Mouse (Mus musculus) erythroid progenitor cell, adult 5-6 weeks (primary cell): ENCODE results near the gene Rhobtb1. TPM values are rescaled to one million over a fixed set of nuclear protein-coding genes. Genes with fewer than 3 reads are reported as not detected.
A peak's percentile ranks its signal among the peaks of the same experiment; 100 is the strongest.

Source experiments
- ATAC-seq: replicated peaks from 2 replicates; pipeline ENCODE4 v1.8.0; 2016; ENCODE audit warnings: moderate number of reproducible peaks, mild to moderate bottlenecking, moderate TSS enrichment, inconsistent platforms; ENCODE audit not compliant: poor library complexity, low FRiP score, severe bottlenecking
- total RNA-seq, 2 experiments: library from RNA; stranded (forward) in 1 of 2; stranded (reverse) in 1 of 2; fragments of 150-400 nt in 1 of 2; fragments of 186-747, 209-891 nt in 1 of 2; gene quantifications; 2 replicates each; pipeline versions ENCODE4 v1.2.3 to v1.2.4; 2015 to 2017; ENCODE audit warnings: low replicate concordance in 2 of 2

Gene Rhobtb1
- total RNA-seq, 2 experiments from 2014 or later = not detected

DNA sequence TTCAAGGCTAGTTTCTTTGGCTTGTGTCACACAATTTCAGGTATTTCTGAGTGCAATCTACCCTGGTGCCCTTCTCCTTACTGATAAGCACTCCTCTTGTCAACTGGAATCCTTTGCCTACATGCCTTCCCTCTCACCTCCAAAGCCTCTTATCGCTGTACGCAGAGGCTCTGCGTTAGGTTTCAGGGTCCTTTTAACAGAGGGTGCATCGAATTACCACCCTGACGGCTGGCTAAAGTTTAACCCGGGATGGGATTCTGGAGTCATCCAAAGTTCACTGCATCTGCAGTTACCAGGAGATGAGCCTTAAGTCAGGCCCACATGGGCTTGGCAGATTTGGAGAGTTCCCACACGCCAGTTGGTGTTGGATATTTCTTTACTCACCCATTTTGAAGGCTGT, 154.4 kb downstream of the Rhobtb1 start:
- ATAC-seq = no peak

DNA sequence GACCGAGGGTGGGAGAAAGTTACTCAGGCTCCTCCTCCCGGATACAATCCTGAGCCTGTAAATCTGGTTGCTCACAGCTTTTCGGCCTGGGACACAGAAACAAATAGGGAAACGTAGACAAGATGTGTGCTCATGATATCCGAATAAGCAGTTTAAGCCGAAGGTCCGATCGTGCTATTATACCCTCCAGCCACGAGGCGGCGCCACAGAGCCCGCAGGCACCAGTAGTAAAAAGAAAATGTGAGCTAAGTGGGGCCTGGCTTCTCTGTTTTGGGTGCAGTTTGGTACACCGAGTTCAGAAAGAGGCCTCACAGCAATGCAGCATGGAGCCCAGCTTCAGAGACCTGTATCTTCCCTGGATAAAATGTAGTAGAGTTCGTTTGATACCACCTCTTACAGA, 155.0 kb downstream of the Rhobtb1 start:
- ATAC-seq = no peak

DNA sequence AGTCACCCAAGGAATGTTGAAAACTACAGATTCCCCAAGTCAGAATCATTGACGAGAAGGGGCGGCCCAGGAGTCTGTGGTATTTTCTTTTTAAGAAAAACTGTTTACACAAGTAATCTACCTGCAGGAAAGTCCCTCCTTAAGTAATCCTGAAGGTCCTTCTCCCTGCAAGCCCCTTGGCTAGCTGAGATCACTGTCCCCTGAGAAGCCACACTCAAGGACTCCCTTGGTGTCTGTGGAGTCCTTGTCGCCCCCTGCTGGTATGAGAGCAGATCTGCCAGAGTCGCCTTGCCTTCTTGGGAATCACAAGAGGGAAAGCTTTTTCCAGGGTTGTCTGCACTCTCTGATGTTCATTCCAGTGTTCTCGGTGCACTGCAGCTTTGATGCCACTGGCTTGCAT, 155.8 kb downstream of the Rhobtb1 start:
- 0 out of 2 replicates have a peak, but pooled peaks have one; percentile 42 for ATAC-seq

DNA sequence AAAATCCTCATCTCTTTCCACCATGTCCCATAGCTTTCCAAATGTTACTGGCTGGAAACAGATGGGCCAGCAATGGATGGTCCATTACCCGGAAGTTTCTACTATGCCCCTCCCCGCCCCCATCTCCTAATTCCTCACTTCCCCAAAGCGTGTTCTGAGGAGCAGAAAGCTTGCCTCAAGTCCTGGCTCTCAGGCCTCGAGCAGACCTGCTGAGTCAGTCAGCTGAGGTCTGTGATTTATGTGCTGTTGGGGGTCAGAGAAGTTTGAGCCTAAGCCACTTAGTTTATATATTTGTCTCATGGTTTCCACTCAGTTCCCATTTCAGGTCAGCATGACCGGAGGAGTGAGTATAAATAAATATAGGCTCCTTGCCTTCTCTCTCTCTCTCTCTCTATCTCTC, 157.9 kb downstream of the Rhobtb1 start:
- ATAC-seq = no peak

DNA sequence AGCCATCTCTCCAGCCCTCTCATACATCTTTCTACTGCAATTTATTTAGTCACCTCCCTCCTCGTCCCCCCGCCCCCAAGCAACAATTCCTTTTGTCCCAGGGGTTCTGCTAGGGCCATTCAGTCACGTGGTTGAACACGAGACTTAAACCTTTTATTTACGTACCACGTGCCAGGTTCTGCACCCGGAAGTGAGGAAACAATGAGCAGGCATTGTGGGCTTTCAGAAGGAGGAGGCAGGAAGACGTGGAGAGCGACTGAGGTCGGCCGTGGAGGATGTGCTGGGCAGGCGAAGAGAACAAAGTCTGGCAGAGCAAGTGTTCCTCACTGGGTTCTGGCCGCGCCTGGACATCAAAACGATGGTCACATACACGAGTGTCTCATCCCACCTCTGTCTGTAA, 160.6 kb downstream of the Rhobtb1 start:
- ATAC-seq = no peak

DNA sequence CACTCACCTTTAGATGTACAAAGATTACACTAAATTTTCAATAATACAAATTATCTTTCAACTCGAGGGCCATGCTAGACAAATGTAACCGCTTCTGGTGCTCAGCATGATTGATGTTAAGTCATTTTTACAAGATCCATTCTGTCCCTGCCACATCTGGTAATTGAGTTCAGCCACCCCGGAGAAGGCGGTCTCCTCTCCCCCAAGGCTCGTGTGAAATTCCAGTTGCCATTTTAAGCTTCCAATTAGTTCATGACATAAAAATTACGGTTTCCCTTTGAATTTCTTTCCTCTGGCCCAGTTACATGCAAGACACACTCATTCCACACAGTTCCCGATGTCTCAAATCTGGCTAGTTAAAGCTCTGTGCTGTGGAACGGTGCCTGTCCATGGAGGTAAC, 162.7 kb downstream of the Rhobtb1 start:
- no peak for ATAC-seq

DNA sequence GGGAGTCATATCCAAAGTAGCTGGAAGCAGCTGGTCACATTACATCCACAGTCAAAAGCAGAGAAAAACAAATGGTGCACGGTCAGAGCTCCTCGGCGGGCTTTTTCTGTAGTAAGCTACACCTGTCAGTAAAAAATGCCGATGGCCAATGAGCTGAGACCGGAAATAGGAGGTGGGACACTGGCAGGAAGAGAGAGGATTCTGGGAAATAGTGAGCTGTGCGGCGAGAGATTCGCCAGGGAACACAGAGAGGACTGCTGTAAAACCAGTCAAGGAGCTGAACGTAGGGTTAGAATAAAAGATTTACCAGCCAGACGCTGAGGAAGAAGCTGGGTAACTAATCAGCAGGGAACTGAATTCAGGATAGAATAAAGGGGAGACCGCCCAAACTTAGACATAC, 167.3 kb downstream of the Rhobtb1 start:
- no peak for ATAC-seq

DNA sequence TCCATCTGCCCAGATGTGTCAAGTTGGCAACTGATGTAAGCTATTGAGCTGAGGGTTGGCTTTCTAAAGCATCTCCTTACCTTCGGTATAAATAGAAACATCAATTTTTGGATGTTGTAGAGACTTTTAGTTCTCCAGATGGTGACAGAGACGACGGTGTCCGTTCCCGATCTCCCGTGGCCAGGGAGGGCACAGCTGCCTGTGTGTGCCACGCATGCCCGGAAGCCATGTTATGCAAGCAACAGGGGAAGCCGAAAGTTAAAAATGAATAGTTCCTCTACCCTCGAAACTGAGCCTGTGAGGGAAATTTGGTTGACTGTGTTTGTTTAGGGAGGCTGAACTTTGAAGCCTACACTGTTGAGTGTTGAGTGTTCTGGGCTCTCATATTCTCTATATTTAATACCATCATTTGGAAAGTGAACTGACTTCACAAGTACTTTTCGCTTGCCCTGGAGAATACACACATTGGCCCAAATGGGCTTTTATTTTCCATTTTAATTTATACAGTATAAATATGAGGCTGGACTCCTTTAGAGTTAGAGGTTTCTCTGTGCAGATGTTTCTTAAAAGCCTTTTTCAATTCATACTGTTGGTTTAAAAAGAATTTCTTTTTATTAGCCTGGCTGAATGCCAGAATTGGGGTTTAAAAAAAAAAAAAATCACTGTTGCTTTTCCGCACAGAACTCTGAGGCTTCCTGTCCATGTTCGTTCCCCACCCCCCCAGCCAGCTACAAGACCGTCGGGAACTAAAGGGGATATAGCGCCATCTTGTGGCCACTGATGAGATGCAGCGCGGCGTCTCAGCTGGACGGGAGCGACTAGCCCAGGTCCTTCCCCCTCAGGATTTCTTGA, 169.7 kb downstream of the Rhobtb1 start:
- peak; percentile 57; the same call in 1 of the 2 replicates for ATAC-seq

DNA sequence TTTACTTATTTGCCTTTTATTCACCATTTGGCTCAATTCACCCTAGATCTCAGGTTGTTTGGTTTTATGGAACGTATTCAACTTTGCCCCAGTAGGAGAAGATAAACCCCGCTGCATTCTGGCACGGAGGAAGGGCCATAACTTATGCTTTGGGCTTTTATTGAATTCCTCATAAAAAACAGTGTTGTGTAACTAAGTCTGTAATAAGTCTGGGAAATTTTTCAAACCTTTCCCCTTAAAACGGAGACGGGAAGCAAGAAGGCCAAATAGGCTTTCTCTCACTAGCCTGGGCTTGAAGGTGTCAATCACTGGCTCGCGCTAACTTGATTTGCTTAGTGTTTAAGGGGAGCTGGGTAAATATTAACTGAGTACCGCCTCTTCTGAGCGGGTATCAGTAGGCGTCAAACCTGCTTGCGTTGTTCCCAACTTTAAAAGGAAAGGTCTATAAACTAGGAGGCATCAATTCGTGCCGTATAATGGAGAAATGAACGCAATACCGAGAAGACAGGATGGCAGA, 170.3 kb downstream of the Rhobtb1 start:
- no peak for ATAC-seq

DNA sequence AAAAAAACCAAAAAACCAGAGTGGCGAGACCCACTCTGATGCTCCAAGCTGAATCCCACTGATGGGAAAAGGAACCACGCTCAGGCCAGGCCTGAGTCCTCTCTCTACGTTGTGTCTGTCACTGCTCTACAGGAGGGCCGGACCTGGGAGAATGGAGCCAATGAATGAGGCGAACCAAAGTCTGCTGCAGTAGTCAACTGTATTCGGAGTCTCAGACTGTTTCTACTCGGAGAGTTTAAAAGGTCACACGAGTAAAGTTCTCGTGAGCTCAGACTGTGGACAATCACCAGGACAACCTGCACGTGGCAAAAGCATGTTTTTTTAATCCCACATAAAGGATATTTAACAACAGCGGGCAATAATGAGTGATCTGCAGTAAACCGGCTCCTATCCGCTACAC, 172.8 kb downstream of the Rhobtb1 start:
- ATAC-seq = no peak

DNA sequence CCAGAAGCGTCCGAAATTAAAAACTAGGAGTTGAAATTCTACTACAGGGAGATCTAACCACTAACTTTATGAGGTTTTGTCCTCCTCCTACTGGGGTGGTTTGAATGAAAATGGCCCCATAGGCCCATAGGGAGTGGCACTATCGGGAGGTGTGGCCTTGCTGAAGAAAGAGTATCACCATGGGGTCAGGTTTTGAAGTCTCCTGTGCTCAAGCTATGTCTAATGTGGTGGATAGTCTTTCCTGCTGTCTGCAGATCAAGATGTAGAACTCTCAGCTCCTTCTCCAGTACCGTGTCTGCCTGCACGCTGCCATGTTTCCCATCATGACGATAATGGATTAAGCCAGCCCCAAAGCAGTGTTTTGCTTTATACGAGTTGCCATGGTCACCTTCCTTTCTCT, 173.6 kb downstream of the Rhobtb1 start:
- ATAC-seq = no peak

DNA sequence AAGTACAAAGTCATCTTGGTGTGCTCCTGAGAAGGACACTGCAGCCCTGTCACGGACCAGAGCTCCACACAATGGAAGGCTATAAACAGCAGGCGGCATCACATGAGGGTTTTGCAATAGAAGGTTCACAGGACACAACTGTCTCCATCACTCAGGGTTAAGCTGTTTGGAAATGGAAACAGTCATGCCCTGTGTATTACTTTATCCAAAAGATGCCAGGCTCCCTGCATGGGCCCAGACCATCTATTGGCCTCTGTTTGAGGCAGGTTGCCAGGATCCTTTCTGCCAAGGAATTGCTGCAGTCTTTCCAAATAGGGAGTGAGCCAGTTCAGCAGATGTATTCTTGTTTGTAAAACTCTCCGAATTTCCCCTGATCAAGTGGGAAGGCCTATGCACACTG, 175.2 kb downstream of the Rhobtb1 start:
- no peak for ATAC-seq

DNA sequence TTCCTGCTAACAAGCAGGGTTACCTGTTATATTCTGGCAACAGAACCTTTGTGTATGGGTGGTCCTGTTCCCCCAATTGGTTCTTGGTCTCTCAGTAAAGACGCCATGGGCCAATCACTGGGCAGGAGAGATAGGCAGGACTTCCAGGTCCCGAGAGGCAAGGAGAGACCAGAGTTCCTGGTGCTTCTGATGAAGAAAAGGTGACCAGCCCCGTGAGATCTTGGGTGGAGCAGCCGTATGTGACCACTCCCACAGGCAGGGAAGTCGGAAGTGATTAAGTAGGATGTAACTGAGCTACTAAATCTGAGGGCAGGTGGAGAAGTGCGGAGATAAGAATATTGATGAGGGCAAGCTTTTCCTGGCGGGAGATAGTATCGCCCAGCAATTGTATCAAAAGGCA, 176.1 kb downstream of the Rhobtb1 start:
- ATAC-seq = no peak

DNA sequence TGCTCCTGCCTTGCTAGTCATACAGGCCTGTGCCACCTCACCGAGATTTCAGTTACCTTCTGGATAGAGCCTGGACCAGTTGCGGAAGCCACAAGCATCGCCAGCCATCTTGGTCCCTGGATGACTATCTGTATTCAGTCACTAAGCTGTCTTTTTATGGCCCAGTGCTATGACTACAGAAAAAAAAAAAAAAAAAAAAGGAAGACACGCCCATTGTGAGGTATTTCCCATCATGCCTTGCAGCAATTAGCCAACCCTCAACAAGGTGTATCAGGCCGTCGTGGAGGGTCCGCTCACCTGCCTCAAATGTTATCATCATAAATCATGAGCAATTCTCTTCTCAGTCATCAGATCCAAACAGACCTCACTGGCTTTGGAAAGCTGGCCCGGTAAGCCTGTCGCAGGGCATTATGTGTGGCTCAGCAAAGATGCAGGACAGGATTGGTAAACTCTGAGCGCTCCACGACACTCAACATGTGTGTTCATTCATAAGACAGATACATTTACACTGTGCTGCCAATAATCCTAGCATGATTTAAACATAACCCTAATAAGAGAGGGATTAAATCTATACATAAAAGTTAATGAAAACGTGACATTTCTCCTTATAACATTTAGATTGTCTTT, 176.9 kb downstream of the Rhobtb1 start:
- no peak for ATAC-seq

DNA sequence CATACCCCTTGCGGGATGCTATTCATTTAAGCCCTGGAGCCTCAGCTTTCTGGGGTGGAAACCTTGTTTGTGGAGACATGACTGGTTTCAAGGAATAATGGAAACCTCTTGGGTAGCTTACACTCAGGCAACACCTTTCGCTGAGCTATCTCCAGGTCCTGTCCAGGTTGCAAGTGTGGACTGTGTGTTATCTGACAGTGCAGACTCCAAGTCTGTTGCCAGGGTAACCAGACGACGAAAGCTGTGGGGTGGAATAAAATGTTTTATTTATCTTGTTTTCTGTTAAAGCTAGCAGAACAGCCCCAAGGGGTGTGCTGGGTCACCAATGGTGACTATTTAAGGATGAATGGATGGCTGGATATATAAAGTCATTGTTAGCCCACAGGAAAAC, 177.4 kb downstream of the Rhobtb1 start:
- peak; percentile 67 for ATAC-seq

DNA sequence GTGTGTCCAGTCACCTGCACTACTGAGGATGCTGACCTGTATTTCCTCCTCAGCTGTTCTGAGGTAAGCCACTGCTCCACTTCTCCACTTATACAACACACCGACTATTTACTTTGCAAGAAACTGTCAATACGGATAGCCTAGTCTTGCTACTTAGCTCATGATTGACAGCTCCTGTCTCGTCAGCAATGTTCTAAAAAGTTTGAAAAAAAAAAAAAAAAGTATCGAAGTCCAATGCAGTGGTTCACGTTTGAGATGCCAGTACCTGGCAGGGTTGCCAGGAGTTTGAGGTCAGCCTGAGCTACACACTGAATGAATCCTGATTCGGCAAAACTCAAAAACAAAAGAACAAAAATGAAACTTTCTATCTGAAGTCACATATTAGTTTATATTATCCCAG, 180.0 kb downstream of the Rhobtb1 start:
- no peak for ATAC-seq

DNA sequence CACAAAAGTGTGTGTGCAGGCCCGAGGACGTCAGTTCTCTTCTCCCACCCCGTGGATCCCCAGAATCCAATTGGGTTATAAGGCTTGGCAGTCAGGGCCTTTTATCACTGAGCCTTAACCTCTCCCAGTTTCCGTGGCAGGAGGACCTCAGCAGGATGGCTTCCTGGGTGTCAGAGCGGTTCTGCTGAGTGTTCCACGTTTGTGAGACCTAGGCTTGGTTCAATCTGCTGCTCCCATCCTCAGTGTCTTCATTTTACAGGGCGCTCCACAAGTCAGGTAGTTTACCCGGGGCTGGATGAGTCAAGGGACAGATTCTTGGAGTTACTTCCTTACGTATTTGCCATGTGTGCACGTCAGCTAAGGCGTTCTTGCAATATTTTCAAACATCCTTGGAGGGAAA, 182.0 kb downstream of the Rhobtb1 start:
- ATAC-seq = no peak

DNA sequence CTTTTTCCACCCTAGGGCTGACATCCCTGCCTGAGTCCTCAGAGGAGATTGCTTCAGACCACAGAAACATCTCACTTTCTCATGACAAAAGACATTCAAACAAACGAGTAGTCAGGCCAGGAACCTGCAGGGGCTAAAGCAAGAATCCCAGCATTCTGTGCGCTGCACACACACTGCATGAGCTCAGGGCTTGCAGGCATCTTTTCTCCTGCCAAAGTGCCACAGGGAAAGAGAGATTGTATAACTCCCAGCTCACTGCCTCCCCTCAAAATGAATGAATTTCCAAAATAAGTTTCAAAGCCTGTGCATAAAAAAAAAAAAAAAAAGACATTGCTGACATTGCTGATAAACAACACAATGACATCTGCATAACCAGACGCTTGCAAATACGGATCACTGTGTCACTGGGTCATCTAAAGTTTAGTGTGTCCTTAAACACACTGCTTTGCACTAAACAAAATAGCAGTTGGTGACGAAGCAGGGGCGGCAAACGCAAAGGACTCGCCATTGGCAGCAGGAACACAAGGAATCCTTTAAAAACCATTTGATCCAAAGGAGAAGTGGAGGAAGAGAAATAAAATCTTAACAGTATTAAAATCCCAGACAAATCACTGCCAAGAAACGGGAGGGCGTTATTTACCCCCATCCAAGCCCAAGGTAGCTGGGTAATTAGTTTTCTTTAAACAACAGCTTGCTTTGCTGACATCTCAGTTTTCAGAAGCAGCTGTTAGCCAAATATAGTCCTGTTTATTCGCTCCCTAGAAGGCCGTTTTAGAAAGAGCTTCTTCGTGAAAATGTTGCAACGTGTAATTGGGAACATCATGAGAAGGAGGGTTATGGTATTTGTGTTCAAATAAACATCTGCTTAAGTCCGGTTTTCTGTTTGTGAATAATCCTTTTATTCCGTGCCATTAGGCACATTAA, 183.3 kb downstream of the Rhobtb1 start:
- no peak for ATAC-seq

DNA sequence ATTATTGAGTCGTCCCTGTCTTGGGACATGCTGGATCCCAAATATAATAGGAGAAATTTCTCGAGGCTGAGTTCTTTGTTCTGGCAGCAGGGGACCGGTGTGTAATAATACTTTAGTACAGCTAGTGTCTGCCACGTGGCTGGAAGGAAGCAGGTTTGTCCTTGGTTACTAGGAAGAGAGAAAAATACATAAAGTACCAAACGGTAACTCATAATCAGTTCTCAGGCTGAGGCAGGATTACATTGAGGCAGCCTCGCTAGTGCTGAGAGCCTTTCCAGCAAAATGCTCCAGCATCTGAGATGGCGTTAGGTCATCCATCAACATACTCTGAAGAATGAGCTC, 183.9 kb downstream of the Rhobtb1 start:
- no peak for ATAC-seq

DNA sequence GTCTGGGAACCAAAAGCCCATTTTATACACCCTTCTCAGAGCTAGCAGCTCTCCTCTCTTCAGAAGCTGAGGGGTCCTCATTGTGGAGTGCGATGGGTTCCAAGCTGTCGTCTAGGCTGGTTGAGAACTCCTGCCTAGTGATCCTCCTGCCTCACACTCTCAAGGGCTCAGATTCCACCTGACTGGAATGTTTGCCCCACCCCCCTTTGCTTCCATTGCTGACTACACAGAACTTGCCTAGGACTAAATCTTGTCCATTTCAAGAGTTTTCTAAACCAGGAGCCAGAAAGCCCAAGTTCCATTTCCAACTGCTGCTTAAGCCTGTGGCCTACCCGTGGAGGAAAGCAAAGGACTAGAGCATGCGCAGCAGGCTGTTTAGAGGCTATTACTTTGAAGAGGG, 184.4 kb downstream of the Rhobtb1 start:
- no peak for ATAC-seq
